Mouse (Mus musculus) ovary, postnatal 36 days (tissue): ENCODE measurements around the gene Dpyd.

Experiments used
- DNase-seq: peaks from one replicate; pipeline ENCODE4 v3.0.0; 2022; ENCODE audit warnings: low spot score, mixed read lengths

The Dpyd gene

GRCm38 (mm10) chr3:118676052-118676777 lies 114.3 kb downstream of the Dpyd start:
- no peak for DNase-seq

- DNase-seq, result no peak
Observed at GRCm38 (mm10) chr3:118680803-118681202, 118.9 kb downstream of the Dpyd start.

- no peak for DNase-seq
Observed at GRCm38 (mm10) chr3:118750269-118750668, 188.3 kb downstream of the Dpyd start.

- no peak for DNase-seq
Observed at GRCm38 (mm10) chr3:118753623-118754022, 191.7 kb downstream of the Dpyd start.

- DNase-seq, result no peak
Observed at GRCm38 (mm10) chr3:118756099-118756498, 194.2 kb downstream of the Dpyd start.

- no peak for DNase-seq
Observed at GRCm38 (mm10) chr3:118812885-118813284, 251.0 kb downstream of the Dpyd start.

- no peak for DNase-seq
Observed at GRCm38 (mm10) chr3:118850613-118851527, 288.9 kb downstream of the Dpyd start.

GRCm38 (mm10) chr3:118852711-118853110 lies 290.8 kb downstream of the Dpyd start:
- DNase-seq, result no peak

- no peak for DNase-seq
Observed at GRCm38 (mm10) chr3:118855411-118855810, 293.5 kb downstream of the Dpyd start.

GRCm38 (mm10) chr3:118869113-118870107 lies 307.5 kb downstream of the Dpyd start:
- DNase-seq, result no peak

- no peak for DNase-seq
Observed at GRCm38 (mm10) chr3:118875871-118876270, 313.9 kb downstream of the Dpyd start.

GRCm38 (mm10) chr3:118899036-118899435 lies 337.1 kb downstream of the Dpyd start:
- DNase-seq, result no peak

- DNase-seq, result no peak
Observed at GRCm38 (mm10) chr3:118991312-118991711, 429.4 kb downstream of the Dpyd start.

- no peak for DNase-seq
Observed at GRCm38 (mm10) chr3:118991793-118992192, 429.9 kb downstream of the Dpyd start.

- DNase-seq, result no peak
Observed at GRCm38 (mm10) chr3:119021255-119021654, 459.3 kb downstream of the Dpyd start.

- no peak for DNase-seq
Observed at GRCm38 (mm10) chr3:119042611-119043010, 480.7 kb downstream of the Dpyd start.

- DNase-seq, result no peak
Observed at GRCm38 (mm10) chr3:119056144-119056543, 494.2 kb downstream of the Dpyd start.

- no peak for DNase-seq
Observed at GRCm38 (mm10) chr3:119063214-119063613, 501.3 kb downstream of the Dpyd start.

GRCm38 (mm10) chr3:119063642-119064041 lies 501.7 kb downstream of the Dpyd start:
- DNase-seq, result no peak

GRCm38 (mm10) chr3:119064746-119065145 lies 502.8 kb downstream of the Dpyd start:
- DNase-seq, result no peak

- DNase-seq, result no peak
Observed at GRCm38 (mm10) chr3:119067221-119067620, 505.3 kb downstream of the Dpyd start.

- no peak for DNase-seq
Observed at GRCm38 (mm10) chr3:119086618-119087017, 524.7 kb downstream of the Dpyd start.
